Mouse (Mus musculus) CD4-positive, CD25-positive, alpha-beta regulatory T cell, adult 4 months (primary cell): ENCODE results near the gene Ccdc7b. TPM values are rescaled to one million over a fixed set of nuclear protein-coding genes. Genes with fewer than 3 reads are reported as not detected.
"Not testable (repeated sequence)": the region's sequence is repeated elsewhere in the genome, so short reads cannot be mapped to it uniquely, and the experiment has no call there.

Experiments used
- ATAC-seq: one replicate; pipeline ENCODE4 v1.8.0; 2017
- polyA plus RNA-seq, 2 experiments: library from polyadenylated mRNA; unstranded; fragments of 100-300 nt; shearing (Covaris generic); gene quantifications; one replicate each; pipeline ENCODE4 v1.2.1; 2017

The Ccdc7b gene
- polyA plus RNA-seq = not detected

GRCm38 (mm10) chr8:129066834-129067233 is at the start of gene Ccdc7b:
Ccdc7b (plus strand) TSS chr8:129067134.
- ATAC-seq = not testable (repeated sequence)

GRCm38 (mm10) chr8:129065417-129065816 is 1.5 kb upstream of the Ccdc7b start, which contains the start of gene Ccdc7a:
Ccdc7a (minus strand) TSS chr8:129065517.
- not testable (repeated sequence) for ATAC-seq

- ATAC-seq = not testable (repeated sequence)
Observed at GRCm38 (mm10) chr8:129115761-129116160, 48.8 kb downstream of the Ccdc7b start.

GRCm38 (mm10) chr8:129131561-129131960 is 64.6 kb downstream of the Ccdc7b start, which contains the start of gene Gm10999:
Gm10999 (minus strand) TSS chr8:129131661.
- ATAC-seq = no peak

DNA sequence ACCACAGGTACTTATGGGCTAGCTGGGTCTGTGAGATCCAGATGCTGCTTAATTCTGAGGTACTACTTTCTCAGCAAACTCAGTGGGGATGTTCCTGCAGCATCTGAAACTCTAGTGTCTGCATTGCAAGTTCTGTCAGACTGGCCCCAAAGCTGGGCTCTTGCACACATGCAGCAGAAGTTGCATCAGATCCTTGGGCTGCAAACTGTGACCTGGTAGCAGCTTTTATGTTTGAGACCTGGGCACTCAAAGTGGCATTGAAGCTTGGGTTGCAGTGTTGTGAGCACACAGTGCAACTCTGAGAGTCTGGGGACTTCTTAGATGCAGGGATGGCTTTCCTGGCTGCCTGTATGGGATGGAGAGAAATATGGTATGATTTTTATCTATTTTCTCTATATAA is 66.5 kb downstream of the Ccdc7b start:
- no peak for ATAC-seq

Other genes starting within 250 kb of the Ccdc7b start
- not detected for gene Ccdc7a, start 1.6 kb upstream of the Ccdc7b start, polyA plus RNA-seq
- gene Gm10999, start 64.5 kb downstream of the Ccdc7b start, polyA plus RNA-seq = not detected
- 10 to 100 TPM; 20.2 to 32.3 TPM for gene 2610044O15Rik8, start 167.3 kb downstream of the Ccdc7b start, polyA plus RNA-seq